Mouse (Mus musculus): ENCODE measurements around the gene Top3b. TPM values are rescaled to one million over a fixed set of nuclear protein-coding genes. Genes with fewer than 3 reads are reported as not detected.
A peak's percentile ranks its signal among the peaks of the same experiment; 100 is the strongest.
"Not testable (repeated sequence)": the region's sequence is repeated elsewhere in the genome, so short reads cannot be mapped to it uniquely, and the experiment has no call there.

The Top3b gene
- total RNA-seq (2021): 10 to 100 TPM; 49.6 to 66.5 TPM
- long read RNA-seq, partial matches to known transcripts: 1 of 23 reads
- long read RNA-seq, other reads (novel, unspliced or antisense): 17 of 23 reads

- peak; percentile 92 to 94 for DNase-seq (ENCODE audit: low spot score in 2 of 2)
Observed at GRCm38 (mm10) chr16:16870617-16871331, at the start of gene Top3b, which contains the start of gene Vpreb1. Gene Top3b (plus strand): TSS chr16:16870736. Gene Vpreb1 (minus strand): TSS chr16:16870843.

GRCm38 (mm10) chr16:16825476-16825875 is 45.1 kb upstream of the Top3b start:
- no peak for DNase-seq (ENCODE audit: low spot score in 2 of 2)

- no peak for DNase-seq (ENCODE audit: low spot score in 2 of 2)
Observed at GRCm38 (mm10) chr16:16826223-16826622, 44.3 kb upstream of the Top3b start.

- DNase-seq (ENCODE audit: low spot score in 2 of 2): peak; percentile 65 to 67
Observed at GRCm38 (mm10) chr16:16828757-16829615, 41.5 kb upstream of the Top3b start, which contains the start of gene Spag6l. Gene Spag6l (minus strand): TSS chr16:16829456.

GRCm38 (mm10) chr16:16829671-16830070 is 40.9 kb upstream of the Top3b start:
- no peak for DNase-seq (ENCODE audit: low spot score in 2 of 2)

GRCm38 (mm10) chr16:16849196-16849595 is 21.3 kb upstream of the Top3b start:
- DNase-seq (ENCODE audit: low spot score in 2 of 2): no peak

- DNase-seq (ENCODE audit: low spot score in 2 of 2): no peak
Observed at GRCm38 (mm10) chr16:16852411-16852810, 18.1 kb upstream of the Top3b start.

- DNase-seq (ENCODE audit: low spot score in 2 of 2): peak; percentile 17 to 37
Observed at GRCm38 (mm10) chr16:16854836-16855235, 15.7 kb upstream of the Top3b start.

GRCm38 (mm10) chr16:16855541-16855940 is 15.0 kb upstream of the Top3b start:
- DNase-seq (ENCODE audit: low spot score in 2 of 2): no peak

GRCm38 (mm10) chr16:16856054-16856453 is 14.5 kb upstream of the Top3b start:
- not testable (repeated sequence) for DNase-seq (ENCODE audit: low spot score in 2 of 2)

GRCm38 (mm10) chr16:16856731-16857476 is 13.6 kb upstream of the Top3b start:
- no peak for DNase-seq (ENCODE audit: low spot score in 2 of 2)

- DNase-seq (ENCODE audit: low spot score in 2 of 2): no peak
Observed at GRCm38 (mm10) chr16:16862288-16862687, 8.2 kb upstream of the Top3b start.

- DNase-seq (ENCODE audit: low spot score in 2 of 2): no peak
Observed at GRCm38 (mm10) chr16:16863978-16864377, 6.6 kb upstream of the Top3b start, which contains the start of gene Igll1. Gene Igll1 (minus strand): TSS chr16:16863985.

- no peak for DNase-seq (ENCODE audit: low spot score in 2 of 2)
Observed at GRCm38 (mm10) chr16:16865217-16865616, 5.3 kb upstream of the Top3b start.

GRCm38 (mm10) chr16:16865696-16866561 is 4.6 kb upstream of the Top3b start:
- DNase-seq (ENCODE audit: low spot score in 2 of 2): no peak

GRCm38 (mm10) chr16:16870241-16870616 is 307 bp upstream of the Top3b start:
- no peak for DNase-seq (ENCODE audit: low spot score in 2 of 2)

- DNase-seq (ENCODE audit: low spot score in 2 of 2): no peak
Observed at GRCm38 (mm10) chr16:16879025-16879424, 8.5 kb downstream of the Top3b start.

GRCm38 (mm10) chr16:16888341-16888740 is 17.8 kb downstream of the Top3b start:
- no peak for DNase-seq (ENCODE audit: low spot score in 2 of 2)

GRCm38 (mm10) chr16:16892366-16892765 is 21.8 kb downstream of the Top3b start:
- no peak for DNase-seq (ENCODE audit: low spot score in 2 of 2)

GRCm38 (mm10) chr16:16896015-16896381 is 25.5 kb downstream of the Top3b start:
- no peak for DNase-seq (ENCODE audit: low spot score in 2 of 2)

All from layer of hippocampus, postnatal 10 days (tissue).